Mouse (Mus musculus) left cerebral cortex, postnatal 4 days (tissue): Measurements from ENCODE around the gene Ssr3. TPM values are rescaled to one million over a fixed set of nuclear protein-coding genes. Genes with fewer than 3 reads are reported as not detected.

Experiments
- DNase-seq: peaks from one replicate; pipeline ENCODE4 v3.0.0-alpha.2; 2022
- intact Hi-C: fragments of 180-260 bp; cut with DNase I; formaldehyde crosslinking; loops from one replicate; pipeline ENCODE4 v1.15.1; 2025
- total RNA-seq, 2 experiments: library from RNA; stranded (reverse); gene quantifications; 2 replicates each; pipeline ENCODE4 v1.2.3; 2021

Ssr3 gene
- total RNA-seq, 2 experiments from 2014 or later: 133 to 147 TPM

DNA sequence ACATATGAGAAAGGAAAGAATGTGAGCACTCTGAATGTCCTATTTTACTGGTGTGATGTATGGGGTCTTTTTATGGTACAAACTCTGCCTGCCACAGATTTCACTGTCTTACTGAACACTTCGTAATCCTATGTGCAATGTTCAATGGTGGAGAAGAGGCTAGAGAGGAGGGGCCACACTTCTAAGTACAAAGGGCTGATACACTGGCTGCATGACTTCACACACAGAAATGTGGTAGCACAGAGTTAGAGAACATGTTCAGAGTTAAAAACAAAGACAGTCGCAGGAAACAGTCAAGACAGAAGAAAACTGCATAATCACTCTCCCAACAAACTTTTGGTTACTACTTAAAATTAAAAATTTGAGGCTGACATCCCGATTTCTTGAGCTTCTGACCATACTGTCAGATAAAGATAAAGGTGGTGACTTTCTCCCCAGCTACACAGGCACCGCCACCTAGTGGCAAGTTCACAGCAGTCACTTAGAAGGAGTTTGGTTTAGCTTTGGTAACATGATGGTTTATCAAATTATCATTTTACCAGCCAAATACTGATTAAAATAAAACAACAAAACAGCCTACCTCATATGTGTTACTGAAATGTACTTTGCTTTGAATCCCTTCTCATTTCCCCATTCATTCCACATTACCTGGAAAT lies 12.4 kb downstream of the Ssr3 start:
- intact Hi-C loops: loop anchor here (10.0 kb wide), 2 partner anchors 145 to 485 kb away; partner anchors contain the start of gene Tiparp
- DNase-seq: peak; percentile 45

DNA sequence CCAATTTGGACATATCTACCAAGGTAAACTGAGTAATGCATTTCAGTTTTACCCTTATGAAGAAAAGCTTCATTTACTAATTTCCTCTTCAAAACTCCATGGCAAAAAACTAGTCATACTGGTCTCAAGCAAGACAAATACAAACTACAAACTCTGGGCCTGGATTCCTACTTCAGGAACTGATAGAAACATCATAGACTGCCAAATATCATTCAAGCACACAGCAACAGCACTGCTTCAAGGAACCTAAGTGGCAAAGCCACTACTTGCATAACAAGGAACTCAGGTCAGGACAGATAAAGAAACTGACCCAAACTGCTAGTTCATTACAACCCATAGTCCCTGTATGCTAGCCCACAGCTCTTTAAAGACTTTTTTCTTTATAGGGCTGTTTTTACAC lies 13.7 kb downstream of the Ssr3 start:
- intact Hi-C loops: no loop called here
- no peak for DNase-seq

DNA sequence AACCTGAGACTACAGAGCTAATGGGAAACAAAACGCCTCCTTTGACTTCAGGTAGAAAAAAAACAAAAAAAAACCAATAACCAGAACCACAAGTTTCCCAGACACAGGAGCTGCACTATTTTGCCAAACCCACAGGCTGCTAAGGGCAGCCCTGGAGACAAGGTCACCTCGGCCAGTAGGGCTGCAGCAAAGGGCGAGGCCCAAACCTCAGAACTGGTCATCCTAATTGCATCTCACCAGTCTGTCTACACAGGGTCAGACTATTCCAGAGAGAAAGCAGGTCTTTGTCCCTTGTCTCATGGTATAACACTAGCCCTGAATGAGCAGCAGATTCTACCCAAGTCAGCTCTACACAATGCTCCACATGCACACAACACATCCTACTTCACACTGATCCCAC lies 17.7 kb downstream of the Ssr3 start:
- DNase-seq: no peak
- intact Hi-C loops: no loop called here

DNA sequence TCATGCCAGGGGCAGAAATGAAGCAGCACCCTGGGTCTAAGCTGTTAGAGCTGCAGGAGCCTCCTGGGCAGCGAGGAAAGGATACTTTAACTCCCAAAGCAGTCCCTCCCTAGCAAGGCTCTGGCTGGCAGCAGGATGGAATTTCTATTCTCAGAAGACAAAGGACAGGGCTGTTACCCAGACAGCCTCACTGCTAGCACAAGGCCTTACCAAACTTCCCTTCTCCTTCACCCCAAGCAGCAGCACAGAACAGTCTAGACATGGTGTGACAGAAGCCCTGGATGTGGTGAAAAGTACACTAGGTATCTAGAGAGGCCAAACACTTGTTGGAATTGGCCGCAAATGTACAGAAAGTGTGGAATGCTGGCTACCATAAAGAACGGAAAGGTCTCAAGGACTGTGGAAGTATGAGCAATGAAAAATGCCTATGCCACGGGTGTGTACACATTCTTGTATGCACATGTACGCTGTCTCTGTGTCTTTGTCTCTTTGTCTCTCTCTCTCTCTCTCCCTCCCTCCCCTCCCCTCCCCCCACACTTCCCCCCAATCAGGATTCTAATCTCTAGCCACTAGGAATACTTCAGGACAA lies 18.7 kb downstream of the Ssr3 start:
- DNase-seq: no peak
- intact Hi-C loops: no loop called here

DNA sequence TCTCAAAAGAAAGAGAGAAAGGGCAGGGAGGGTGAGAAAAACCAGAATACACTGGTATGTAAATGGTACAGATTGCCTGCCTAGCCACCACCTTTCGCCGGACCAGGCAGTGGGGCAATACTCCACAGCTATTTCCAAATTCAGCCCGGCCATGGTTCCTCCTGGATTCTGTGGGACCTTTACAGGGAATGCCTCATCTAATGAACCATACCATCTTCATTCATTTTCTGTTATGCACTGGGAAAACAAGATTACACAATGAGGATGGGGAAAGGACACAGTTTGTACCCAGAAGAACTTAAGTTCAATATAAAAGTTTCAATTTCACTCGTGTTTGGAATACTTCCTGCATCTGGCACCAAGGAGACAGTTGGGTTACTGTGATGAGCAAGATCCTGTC lies 19.9 kb downstream of the Ssr3 start:
- intact Hi-C loops: no loop called here
- no peak for DNase-seq

DNA sequence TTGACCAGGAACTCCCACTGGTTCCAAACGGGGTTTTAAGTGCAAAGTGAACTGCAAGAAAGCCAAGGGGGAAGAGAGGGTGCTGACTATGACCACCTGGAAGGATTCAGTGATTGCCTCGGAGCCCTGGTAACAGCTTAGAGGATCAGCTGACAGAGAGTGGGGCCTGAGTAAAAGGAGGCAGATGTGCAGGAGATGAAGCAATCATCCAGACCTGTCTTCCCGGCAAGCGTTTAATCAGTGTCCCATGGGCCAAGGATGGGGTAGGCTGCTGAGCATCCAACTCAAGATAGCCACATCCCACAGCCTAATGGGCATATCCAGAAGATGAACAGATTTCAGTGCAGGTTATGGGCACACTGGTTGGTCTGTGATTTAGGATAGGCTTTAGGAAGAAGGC lies 24.5 kb downstream of the Ssr3 start:
- intact Hi-C loops: no loop called here
- no peak for DNase-seq

DNA sequence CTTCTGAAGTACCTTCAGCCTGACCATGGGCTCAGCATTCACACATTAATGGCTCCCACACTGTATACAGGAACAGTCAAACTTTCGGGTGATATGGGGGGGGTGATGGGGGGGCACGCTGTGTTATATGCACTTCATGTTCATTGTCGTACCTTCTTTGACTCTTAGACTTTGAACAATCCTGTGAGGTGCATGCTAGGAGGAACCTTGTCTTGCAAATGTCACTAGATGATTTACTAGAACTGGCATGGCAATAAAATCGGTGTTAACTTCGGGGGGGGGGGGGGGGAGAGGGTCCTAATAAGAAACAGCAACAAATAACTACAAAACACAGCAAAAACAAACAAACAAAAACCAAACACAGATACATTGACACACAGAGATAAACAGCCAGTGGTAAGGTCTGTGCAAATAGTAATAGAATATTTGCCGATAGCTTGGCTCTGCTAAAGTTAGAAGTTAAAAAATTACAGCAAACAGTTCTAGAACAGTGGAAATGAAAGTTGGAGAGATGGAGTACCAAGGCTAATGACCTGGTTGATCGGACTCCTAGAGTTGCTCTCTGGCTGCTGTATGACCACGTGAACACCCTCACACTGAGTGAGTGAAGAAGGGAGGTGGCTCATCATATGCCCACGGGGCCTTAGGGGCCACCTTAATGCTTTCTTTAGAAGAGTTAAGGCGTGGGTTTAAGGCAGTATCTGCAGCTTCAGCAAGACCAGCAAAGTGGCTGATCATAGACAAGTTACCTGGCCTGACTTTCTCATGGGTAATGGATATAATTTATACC lies 26.3 kb downstream of the Ssr3 start:
- intact Hi-C loops: no loop called here
- no peak for DNase-seq

DNA sequence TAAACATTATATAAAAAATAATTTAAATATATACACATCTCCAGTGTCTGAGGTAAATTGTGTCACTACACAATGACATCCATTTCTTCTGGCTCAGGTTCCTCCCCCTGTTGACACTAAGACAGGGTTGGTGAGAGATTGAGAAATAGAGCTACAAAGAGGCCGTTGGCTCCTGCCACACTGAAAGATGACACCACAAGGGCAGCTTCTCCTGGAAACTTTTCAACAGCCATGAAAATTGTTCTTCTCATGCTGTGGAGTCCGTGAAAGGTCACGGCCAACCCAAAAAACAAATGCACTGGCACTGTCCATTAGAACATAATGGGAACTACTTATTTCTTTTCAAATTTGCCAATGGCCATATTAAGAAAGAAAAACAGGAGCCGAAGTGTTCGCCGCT lies 27.2 kb downstream of the Ssr3 start:
- DNase-seq: no peak
- intact Hi-C loops: no loop called here

DNA sequence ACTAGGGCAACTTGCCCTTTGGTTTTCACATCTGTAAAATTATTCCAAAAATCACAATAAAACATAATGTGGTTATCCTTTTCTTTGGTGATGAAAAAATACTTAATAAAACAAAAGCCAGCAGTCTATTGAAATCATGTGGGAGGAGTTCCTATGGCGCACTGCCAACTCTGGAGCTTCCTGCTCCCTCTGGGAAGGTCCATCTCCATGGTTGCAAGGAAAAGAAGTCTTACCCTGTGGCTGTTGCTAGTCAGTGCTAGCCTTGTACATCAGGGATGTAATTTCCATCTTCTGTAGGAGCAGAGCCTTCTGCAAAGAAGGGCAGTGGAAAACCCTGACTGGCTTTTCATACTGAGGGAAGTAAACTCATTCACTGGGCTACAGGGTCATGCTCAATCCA lies 29.0 kb downstream of the Ssr3 start:
- intact Hi-C loops: no loop called here
- DNase-seq: peak; percentile 32

DNA sequence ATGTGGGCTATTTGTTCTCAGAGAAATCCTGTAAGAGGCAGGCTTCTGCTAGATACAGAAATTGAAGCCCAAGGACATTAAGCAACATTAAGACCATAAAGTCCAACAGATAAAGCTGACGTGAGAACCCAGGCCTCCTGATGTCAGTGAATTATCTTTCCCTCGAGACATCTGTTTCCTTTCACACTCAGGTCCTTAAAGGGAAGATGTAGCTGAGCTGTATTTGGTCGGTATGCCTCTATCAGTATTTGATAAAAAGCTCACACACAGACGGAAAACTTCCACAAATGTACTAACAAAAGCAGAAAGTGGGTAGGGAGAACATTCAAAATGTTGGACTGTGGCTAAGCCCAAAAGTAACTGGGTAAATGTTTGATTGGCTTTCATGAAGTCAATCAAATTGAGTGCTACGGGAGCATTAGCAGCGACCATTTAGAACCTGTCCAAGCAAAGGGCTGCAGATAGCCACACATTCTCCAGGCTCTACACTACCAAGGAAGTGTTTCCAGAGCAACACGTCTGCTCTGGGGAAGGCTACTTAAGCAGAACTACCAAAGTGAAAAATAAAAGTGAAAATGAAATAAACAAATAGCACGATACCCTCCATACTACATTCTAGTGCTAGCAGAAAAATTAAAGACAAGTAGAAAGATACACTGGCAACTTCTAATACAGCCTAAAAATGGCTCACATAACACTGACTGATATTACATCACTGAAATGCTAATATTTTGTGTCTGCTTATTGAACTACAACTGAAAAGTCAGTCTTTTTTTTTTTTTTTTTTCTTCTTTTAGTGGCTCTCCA lies 32.1 kb downstream of the Ssr3 start:
- DNase-seq: no peak
- intact Hi-C loops: no loop called here

DNA sequence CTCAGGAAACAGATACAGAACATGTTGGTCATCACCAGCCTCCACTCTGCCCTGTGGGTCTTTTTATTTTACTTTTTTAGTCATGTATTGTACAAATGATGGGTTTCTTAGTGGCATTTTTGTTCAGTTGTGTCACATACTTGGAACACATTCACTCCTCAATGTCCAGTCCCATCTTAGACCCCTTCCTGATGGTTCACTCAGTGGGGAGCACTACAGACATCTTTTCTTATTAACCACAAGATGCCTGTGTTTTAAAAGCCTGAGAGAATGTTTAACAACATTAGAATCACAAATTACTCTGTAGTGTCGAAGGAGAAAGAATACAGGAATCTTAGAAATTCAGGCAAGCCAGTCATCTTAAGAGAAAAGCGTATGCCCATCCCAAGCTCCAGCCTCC lies 33.6 kb downstream of the Ssr3 start:
- DNase-seq: no peak
- intact Hi-C loops: loop anchor here (10.0 kb wide), 2 partner anchors 244 to 374 kb away; no protein-coding TSS in a partner anchor

DNA sequence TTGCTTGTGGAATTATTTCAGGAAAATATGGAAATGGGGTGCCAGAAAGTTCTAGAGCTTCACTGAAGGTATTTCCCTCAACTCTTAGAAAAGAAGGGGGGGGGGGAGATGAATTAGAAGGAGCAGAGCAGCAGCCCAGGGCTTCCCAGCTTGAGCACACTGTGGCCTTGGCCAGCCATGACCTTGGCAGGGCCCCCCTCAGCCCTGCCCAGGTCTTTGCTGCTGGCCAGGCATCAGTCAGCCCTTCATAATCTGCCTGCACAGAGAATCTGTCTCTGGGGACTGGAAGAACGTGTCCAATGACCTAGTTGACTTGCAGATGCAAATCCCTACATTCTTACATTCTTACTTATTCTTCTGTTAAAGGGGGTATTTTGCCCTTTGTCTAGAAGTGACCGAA lies 34.1 kb downstream of the Ssr3 start:
- intact Hi-C loops: loop anchor here (10.0 kb wide), 2 partner anchors 243 to 373 kb away; no protein-coding TSS in a partner anchor
- no peak for DNase-seq

DNA sequence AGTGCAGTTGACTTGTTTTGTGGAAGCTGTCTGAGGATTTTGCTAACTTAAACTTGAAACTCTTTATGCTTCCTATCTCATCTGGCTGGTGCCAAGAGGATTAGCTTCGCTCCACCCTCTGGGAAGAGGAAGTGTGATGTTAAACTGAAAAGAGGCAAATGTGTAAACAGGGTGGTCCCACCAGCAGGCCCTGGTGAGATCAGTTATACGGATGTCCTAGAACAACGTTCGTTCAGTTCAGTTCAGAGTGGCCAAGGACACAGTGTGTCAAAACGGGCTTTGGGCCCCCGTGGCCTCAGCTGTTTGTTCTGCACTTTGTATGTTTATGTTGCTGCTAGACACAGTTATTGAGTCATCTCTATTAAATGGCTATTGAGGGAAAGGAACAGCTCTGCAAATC lies 36.9 kb downstream of the Ssr3 start:
- no peak for DNase-seq
- intact Hi-C loops: loop anchor here (10.0 kb wide), 2 partner anchors 241 to 371 kb away; no protein-coding TSS in a partner anchor

DNA sequence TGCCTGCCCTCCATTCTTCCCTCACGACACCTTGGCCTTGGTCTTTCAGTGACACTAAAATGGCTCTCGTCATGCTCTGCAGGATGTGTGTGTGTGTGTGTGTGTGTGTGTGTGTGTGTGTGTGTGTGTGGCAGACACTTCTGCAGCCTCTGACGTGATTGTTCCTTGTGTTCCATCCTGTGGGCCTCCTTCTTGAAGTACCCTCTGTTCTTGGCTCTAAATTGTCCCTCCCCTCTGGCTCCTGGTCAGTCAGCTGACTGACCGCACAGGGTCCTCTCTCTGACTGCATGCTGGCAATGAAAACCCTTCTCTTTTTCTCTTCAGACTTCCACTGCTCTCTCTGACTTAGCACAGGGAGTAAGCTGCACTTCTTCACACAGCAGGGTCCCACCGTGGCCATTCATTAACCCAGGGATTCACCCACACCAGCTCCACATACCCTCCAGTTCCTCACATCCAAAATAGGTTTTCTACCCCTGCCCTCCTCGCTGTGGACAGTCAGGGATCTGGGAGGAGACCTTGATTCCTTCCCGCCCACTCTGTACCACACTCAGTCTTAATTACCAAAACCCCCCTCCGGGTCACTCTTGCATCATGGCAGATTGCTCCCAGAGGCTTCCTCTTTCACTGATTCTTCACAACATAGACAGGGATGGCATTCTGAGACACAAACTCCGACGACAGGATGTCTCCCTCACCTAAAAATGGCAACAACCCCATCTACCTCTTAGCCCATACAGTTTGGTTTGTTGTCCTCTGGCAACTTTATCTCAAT lies 39.0 kb downstream of the Ssr3 start:
- intact Hi-C loops: loop anchor here (10.0 kb wide), 2 partner anchors 239 to 369 kb away; no protein-coding TSS in a partner anchor

DNA sequence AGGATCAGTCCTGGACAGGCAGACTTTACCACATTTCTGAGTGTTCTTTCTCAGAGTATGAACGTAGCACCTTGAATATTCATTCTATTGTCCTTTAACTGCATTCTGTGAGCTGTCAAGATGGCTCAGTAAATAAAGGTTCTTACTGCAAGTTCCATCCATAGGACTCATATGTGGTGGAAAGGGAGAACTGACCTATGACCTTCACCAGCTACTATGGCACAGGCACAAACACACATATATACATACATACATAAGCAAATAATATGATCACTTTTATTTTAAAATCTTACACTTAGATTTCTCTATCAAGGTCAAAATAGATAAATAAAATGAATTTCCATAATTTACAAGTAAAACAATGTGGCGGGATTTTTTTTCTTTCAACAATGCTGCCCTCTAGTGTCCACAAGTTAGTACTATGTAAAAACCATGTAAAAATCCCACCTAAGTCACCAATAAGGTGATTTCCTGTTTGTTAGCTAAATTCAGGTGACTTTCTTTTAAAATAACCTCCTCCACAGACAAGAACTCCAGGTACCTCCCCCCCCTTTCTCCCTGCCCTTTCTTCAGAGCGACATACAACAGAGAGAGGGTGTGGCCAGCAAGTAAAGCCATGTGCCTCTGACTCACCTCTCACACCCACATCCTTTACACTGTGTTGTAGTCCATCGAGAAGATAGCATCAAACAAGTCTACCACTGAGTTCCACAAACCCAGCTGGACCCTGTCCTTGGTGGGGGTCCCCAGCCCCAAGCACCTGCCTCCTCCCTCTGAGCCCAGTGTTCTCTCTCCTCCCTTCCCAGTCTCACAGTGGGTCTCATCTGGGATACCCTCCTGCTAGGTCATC lies 39.9 kb downstream of the Ssr3 start:
- no peak for DNase-seq
- intact Hi-C loops: loop anchor here (10.0 kb wide), 2 partner anchors 238 to 368 kb away; no protein-coding TSS in a partner anchor

More for the DNA sequence above, 39.0 kb downstream of the Ssr3 start:
- no peak for DNase-seq

DNA sequence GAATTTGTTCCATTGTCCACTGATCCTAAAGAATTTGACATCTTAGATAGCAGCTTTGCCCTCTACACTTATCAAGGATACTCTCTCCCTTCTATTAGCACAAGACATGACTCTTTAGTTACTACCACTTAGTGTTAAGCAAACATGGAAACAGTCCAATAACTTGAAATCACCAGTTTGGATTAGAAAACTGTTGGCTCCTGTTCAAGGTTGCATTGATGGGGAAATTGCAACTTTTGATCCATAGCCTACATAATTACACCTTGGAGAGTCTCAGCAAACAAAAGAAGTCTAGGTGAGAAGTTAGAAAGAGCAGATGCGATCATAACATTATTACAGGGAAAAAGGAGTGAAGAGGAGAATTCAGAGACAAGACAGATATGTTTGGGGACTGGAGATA lies 46.2 kb downstream of the Ssr3 start:
- no peak for DNase-seq
- intact Hi-C loops: no loop called here

DNA sequence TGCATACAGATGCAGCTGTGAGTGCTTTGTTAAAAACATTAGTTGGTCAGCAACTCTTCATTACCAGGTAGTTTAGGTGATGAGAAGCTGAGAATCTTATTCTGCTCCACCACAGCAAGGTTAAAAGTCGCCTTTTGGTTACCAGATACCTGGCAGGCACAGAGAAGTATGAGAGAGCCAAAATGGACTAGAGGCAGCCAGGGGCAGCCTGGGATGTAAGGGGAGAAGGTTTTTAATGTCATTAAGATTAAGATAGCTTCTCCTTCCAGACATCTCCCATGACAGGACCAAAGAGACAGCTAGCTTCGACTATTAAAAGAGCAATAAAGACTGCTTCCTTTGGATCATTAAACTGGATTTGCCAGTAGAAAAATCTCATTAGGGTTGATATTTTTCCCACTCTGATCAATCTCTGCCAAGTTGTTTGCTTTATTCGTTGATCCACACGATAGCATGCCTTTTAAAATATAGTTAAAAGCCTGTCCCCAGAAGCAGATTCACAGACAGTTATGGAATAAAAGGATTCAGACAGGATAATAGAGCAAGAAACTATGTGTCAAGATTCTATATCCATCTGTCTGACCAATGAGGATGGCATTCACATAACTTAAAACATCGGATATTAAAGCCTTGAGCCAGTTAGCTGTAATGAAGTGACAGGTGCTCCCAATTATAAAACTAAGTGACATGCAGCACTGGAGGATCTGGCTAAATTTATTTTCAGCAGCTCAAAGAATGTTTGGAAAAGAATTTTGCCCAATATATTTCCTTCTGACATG lies 52.1 kb downstream of the Ssr3 start:
- intact Hi-C loops: no loop called here
- DNase-seq: no peak

DNA sequence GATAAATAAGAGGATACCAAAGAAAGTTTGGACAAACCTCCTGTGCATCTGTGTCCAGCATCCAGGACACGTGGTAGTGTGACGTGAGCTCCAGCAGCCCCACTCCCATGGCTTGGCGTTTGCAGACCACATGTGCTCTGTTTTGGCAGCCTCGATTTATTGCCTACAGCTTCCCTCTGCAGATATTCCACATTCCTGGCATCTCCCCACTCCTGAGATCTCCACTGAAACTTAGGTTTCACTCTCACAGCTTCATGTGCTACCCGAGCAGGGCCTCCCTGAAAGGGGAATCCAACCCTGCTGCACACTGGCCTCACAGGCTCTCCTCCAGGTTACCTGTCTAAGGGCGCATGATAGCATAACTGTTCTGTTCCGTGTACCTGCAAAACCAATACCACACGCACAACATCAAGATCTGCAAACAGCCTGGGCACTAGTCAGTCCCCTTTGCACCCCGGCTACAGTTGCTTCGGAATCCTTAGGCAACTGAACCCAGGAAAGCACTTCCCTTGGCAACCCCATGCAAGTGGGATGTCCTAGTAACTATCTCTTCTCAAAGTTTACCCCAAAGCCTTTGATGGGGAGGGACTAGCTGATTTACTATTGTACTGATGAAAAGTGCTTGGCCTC lies 54.5 kb downstream of the Ssr3 start:
- intact Hi-C loops: no loop called here
- DNase-seq: no peak
